Mouse (Mus musculus) kidney, postnatal 25 days (tissue): Measurements from ENCODE around the gene Dap.

Experiments used
- DNase-seq, 2 experiments: peaks; one replicate each; pipeline ENCODE4 v3.0.0; 2021; ENCODE audit warnings: mixed read lengths in 2 of 2

Gene Dap

DNA sequence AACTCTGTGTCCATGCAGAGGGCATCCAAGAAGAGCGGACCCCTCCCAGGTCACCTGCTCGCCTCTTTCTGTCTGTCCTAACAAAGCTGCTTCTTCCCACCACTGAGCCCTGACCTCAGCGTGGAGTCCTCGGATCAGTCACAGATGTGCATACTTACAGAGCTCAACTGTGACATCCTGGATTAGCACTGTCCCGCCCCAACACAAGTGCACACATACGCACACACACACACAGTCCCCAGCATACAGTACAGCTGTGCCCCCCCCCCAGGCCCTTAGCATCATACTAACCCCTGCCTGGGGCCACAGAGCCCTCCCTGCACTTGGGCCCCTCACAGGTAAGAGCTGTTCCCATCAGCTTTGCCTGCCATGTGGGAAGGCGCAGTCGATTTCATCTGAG is 41.3 kb downstream of the Dap start:
- DNase-seq = no peak

- no peak for DNase-seq
These were observed 41.7 kb downstream of the Dap start for GRCm38 (mm10) chr15:31265845-31266244.

DNA sequence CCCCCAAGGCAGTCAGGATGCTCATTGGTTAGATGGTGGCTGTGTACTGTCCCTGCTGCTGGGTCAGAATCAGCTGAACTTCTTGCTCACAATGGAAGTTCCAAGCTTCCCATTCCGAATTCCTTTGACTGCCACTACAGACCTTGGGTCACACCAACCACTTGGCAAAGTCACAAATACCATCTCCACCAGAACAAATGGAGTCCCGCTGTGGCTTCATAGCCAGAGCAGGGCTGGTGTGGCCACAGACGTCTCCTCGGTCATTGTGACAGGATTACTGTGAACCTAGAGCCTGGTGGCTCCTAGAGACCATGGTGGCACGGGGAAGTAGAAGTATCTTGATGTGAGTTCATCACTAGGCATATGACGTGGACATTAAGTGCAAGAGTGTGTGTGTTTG is 44.0 kb downstream of the Dap start:
- DNase-seq = no peak

- no peak for DNase-seq
These were observed 45.4 kb downstream of the Dap start for GRCm38 (mm10) chr15:31269558-31269957.

- DNase-seq = no peak
These were observed 48.6 kb downstream of the Dap start for GRCm38 (mm10) chr15:31272695-31273094.

GRCm38 (mm10) chr15:31273509-31273908 is 49.4 kb downstream of the Dap start:
- DNase-seq = no peak

DNA sequence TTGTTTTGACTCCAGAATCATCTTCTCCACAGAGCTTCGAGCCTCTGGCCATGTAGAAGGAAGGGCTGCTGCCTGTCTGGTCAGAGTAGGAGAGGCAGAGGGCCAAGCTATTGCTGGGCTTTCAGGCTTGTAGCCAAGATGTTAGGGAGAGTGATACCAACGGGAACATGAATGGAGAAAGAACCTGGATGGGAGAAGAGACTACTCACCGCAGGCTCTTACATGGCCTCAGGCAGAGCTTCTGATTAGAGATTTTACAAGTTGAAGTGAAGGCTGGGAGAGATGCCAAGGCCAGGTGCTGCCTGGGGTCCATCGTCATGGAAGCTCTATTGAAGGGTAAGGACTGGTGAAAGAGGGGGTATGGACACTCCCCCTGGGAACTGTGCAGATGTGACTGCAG is 54.0 kb downstream of the Dap start:
- no peak for DNase-seq

GRCm38 (mm10) chr15:31279120-31279519 is 55.0 kb downstream of the Dap start:
- peak; percentile 44 to 79 for DNase-seq

DNA sequence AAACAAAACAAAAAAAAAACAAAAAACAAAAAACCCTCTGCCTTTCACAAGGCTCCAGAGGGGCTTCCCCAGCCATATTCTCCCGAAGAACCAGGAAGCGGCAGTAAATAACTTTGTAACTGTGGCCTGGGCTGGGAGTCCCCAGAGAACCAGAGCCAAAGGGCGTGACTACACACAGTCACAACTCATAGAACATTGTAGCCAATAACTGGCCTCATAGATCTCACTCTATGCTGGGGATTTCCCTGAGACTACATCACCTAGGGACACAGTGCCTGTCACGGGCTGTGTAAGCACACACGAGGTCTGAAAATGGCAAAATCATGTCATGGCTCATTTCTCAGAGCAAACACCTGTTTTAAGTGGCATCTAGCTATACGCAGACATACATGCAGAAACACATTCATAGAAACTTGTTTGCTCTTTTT is 55.5 kb downstream of the Dap start:
- DNase-seq = no peak

DNA sequence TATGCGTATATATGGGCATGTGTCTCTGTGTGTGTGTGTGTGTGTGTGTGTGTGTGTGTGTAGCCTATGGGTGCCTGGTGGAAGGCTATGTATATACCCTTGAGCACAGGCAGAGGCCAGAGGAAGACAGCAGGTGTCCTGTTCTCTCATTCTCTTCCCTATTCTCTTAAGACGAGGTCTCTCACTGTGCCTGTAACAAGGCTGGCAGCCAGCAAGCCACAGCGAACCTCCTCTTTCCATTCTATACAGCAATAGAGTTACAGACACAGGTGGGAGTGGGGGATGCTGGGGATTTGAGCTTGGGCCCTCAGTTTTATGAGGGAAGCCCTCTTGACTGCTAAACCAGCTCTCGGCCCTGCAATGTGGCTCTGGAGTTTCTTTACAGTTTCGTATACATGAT is 55.9 kb downstream of the Dap start:
- no peak for DNase-seq

GRCm38 (mm10) chr15:31280683-31281082 is 56.6 kb downstream of the Dap start:
- DNase-seq = no peak

GRCm38 (mm10) chr15:31281830-31282229 is 57.7 kb downstream of the Dap start:
- no peak for DNase-seq

DNA sequence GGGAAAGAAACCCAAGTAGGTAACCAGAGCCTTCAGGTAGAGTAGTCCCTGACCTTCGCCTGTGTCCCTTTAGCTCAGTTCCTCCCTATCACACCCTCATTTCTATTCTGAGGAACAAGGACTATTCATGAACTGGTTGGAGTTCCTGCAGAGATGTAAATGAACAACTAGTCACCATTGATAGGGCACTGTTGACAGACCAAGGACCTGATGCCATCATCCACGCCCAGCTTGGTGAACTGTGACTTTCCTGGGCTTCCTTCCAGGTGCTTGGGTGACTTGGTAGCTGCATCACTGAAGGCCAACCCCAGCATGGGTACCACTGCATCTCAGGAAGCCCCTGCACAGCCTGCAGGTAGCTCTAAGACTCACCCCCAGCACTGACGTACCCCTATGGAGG is 58.2 kb downstream of the Dap start:
- DNase-seq = peak; percentile 48 to 57

- DNase-seq = no peak
These were observed 60.0 kb downstream of the Dap start for GRCm38 (mm10) chr15:31284142-31284541.

DNA sequence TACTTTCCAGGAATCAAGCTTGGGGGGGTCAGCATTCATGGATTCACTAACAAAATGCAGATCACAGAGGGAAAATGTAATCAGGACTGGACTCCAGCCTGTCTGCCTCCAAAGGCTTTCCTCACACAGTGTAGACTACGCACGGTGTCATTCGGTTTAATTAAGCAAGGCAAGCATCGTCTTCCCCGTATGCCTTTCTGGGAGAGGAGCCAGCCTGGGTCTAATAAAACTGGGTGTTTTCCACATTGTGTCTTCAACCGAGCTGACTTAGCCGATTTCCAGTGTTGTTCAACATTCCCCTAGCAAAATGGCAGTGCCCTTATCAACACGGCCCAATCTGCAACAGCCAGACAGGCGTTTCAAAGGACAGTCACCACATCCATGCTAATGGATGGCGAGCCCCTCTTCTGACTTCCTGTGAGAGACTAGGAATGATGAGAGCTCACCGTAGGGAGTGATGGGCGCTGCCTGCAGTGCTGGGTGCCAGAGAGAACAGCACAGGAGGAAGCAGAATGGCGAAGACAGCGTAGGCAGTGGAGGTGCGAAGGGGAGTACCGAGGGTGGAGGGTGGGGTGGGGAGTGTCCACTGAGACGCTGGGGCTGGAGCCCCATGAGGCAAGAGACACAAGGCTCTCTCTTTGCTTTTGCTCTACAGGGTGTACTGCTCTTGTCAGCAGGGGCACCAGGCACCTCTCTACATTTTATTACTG is 61.0 kb downstream of the Dap start:
- no peak for DNase-seq

GRCm38 (mm10) chr15:31285695-31286094 is 61.6 kb downstream of the Dap start:
- DNase-seq = peak in 1 of 2 experiments; percentile 56

- no peak for DNase-seq
These were observed 68.5 kb downstream of the Dap start for GRCm38 (mm10) chr15:31292627-31293026.

DNA sequence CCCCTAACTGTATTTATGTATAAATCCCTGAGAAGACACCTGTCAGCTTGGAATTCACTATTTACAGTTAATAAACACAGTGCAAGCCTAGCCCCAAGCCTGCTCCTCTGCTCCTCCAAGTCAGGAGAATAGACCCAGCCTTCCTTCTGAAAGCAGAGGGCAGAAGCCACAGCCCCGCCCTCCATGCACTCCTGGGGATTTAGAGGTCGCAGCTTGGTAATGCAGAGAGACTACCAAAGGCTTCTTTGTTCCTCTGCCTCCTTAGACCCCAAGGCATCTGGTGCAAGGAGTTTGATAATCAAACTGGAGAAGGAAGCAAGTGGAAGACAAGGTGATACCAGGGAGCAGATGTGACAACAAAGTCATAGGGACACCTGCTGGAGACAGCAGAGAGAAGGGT is 70.2 kb downstream of the Dap start:
- DNase-seq = no peak

- DNase-seq = no peak
These were observed 73.0 kb downstream of the Dap start for GRCm38 (mm10) chr15:31296882-31297776.

GRCm38 (mm10) chr15:31297777-31298137 is 73.6 kb downstream of the Dap start:
- no peak for DNase-seq

DNA sequence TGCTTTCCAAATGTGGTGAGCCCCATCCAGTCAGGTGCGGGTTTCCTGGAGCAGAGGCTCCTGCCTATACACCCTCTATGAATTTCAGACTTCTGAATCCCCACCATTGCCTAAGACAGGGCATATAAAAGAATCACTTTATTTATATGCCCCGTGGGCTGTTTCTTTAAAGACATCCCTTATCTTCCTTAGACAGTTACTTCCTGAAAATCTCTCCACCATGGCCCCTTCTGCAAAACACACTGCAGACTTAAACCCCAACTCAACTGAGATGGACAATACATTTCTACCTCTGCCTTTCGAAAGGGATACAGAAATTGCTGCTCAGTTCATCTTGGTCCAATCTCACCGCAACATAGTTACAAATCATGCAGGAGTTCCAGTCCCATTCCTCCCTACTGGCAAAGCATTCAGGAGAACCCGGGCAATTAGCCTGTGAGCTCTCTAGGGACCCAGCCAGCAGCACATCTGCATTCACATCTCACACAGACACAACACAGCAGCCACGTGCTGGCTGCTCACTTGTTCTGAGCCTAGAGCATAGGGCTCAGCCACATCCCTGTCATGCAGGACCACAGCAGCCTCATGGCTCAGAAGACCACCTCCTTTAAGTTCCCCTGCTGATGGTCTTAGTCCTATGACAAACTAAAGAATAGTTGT is 75.3 kb downstream of the Dap start:
- no peak for DNase-seq

- DNase-seq = no peak
These were observed 78.3 kb downstream of the Dap start for GRCm38 (mm10) chr15:31302293-31302990.

- DNase-seq = no peak
These were observed 80.2 kb downstream of the Dap start for GRCm38 (mm10) chr15:31304302-31304701.
